Mouse (Mus musculus) ES-Bruce4 (cell line): ENCODE measurements around the gene St3gal2.

Source experiments
- CTCF ChIP-seq: IDR thresholded peaks from one replicate; pipeline ENCODE4 v1.8.1; 2011; ENCODE audit warnings: low read depth, low read length
- EP300 ChIP-seq: IDR thresholded peaks from 2 replicates; pipeline ENCODE4 v1.6.1; 2011; ENCODE audit warnings: low read depth, low read length; ENCODE audit not compliant: insufficient read depth
- POLR2A ChIP-seq: IDR thresholded peaks from one replicate; pipeline ENCODE4 v1.8.1; 2011; ENCODE audit warnings: low read length; ENCODE audit not compliant: insufficient read depth

DNA sequence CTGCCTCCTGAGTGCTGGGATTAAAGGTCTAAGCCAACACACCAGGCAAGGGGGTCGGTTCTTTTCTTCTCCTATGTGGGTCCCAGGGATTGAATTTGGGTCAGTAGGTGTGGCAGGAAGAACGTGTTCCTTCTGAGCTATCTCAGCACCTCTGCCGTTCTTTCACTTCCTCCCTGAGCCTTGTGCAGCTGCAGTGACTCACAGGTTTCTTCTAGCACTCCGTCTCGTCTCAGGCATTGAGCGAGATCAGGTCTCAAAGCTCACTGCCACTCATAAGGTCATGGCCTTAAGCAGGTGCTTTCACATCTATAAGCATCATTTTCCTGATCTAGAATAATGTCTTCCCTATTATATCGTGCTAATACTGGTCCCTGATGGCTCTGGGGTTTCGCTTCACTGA, 35.1 kb downstream of the St3gal2 start:
- TF ChIP-seq CTCF (no peak), POLR2A (no peak), EP300 (no peak)
